21 mouse cellular contexts compared by ENCODE assay signal in genomic region chr5:23196879-23197278, GRCm38 (mm10).
DNase-seq lines count a peak whose midpoint lies in the region; ATAC-seq and TF ChIP-seq lines count a peak whose summit lies in the region.
"Had no signal": no experiment of that assay in that cellular context is flagged by ENCODE, and none has a peak within 500 bp of the region (broad histone marks: within the 10 kb centered on the region; RNA-seq: fewer than 3 reads in every experiment).

No protein-coding gene starts in this region.

- no peak overlapping the region for H3K4me3 ChIP-seq in heart, adult 2 months
- no peak overlapping the region for H3K4me3 ChIP-seq in heart, embryonic 11.5 days (ENCODE audit: low read depth, low read length)
- H3K4me3 ChIP-seq in midbrain, embryonic 15.5 days: no peak overlapping the region
- no peak overlapping the region for H3K4me3 ChIP-seq in midbrain, embryonic 11.5 days (ENCODE audit: low read depth, low read length)
- H3K4me3 ChIP-seq in forebrain, embryonic 16.5 days (replicated peaks; ENCODE audit: low read length): no peak overlapping the region
- no peak overlapping the region for H3K4me3 ChIP-seq in lung, postnatal 0 days (ENCODE audit: low read depth, low read length)
- H3K4me3 ChIP-seq: heart, embryonic 10.5 days; midbrain, embryonic 12.5 days had no signal

- H3K27me3 ChIP-seq in heart, adult 2 months (ENCODE audit: control insufficient read depth, insufficient read depth, low read length): no peaks in the 10 kb centered on the region
- no peaks in the 10 kb centered on the region for H3K27me3 ChIP-seq in heart, embryonic 11.5 days (ENCODE audit: control insufficient read depth, insufficient read depth, low read length)
- H3K27me3 ChIP-seq in midbrain, embryonic 15.5 days (replicated peaks): no peaks in the 10 kb centered on the region
- H3K27me3 ChIP-seq in midbrain, embryonic 11.5 days (ENCODE audit: control insufficient read depth, insufficient read depth, low read length): no peaks in the 10 kb centered on the region
- H3K27me3 ChIP-seq in forebrain, embryonic 16.5 days (replicated peaks; ENCODE audit: control insufficient read depth, insufficient read depth, low read length): no peaks in the 10 kb centered on the region
- H3K27me3 ChIP-seq in lung, postnatal 0 days (replicated peaks; ENCODE audit: insufficient read depth, low read length): no peaks in the 10 kb centered on the region
- H3K27me3 ChIP-seq: midbrain, embryonic 12.5 days; Patski had no signal

- H3K27ac ChIP-seq in heart, adult 2 months: no peak overlapping the region
- no peak overlapping the region for H3K27ac ChIP-seq in heart, embryonic 11.5 days (ENCODE audit: low read depth, low read length)
- no peak overlapping the region for H3K27ac ChIP-seq in midbrain, embryonic 15.5 days
- no peak overlapping the region for H3K27ac ChIP-seq in midbrain, embryonic 11.5 days (ENCODE audit: low read depth, low read length)
- no peak overlapping the region for H3K27ac ChIP-seq in forebrain, embryonic 16.5 days (ENCODE audit: low read length)
- H3K27ac ChIP-seq in lung, postnatal 0 days (ENCODE audit: low read length): no peak overlapping the region
- H3K27ac ChIP-seq: heart, embryonic 10.5 days; kidney, postnatal 0 days; midbrain, embryonic 12.5 days had no signal

- no peak overlapping the region for H3K9ac ChIP-seq in heart, adult 2 months (ENCODE audit: low read depth, low read length)
- no peak overlapping the region for H3K9ac ChIP-seq in heart, embryonic 11.5 days (ENCODE audit: low read depth, low read length)
- H3K9ac ChIP-seq in midbrain, embryonic 15.5 days: no peak overlapping the region
- no peak overlapping the region for H3K9ac ChIP-seq in midbrain, embryonic 11.5 days (ENCODE audit: low read length)
- H3K9ac ChIP-seq in forebrain, embryonic 16.5 days (replicated peaks; ENCODE audit: low read depth, low read length): no peak overlapping the region
- no peak overlapping the region for H3K9ac ChIP-seq in lung, postnatal 0 days (replicated peaks; ENCODE audit: low read depth)
- H3K9ac ChIP-seq: midbrain, embryonic 12.5 days had no signal

- no peaks in the 10 kb centered on the region for H3K79me2 ChIP-seq in heart, adult 2 months (replicated peaks; ENCODE audit: control insufficient read depth, insufficient read depth, low read length)

- peak; percentile 34 for TF ChIP-seq CTCF in heart, adult 2 months (IDR thresholded peaks at IDR 0.05)
- TF ChIP-seq CTCF in lung, postnatal 0 days (IDR thresholded peaks at IDR 0.05): no peak

- no peak for DNase-seq in heart, adult 2 months
- DNase-seq in midbrain, embryonic 11.5 days (ENCODE audit: low spot score, missing footprints): no peak
- DNase-seq in layer of hippocampus, adult 9-11 months: peak; percentile 16
- DNase-seq in lung, postnatal 0 days (ENCODE audit: low spot score): no peak
- no peak for DNase-seq in gastrocnemius, postnatal 4 days (ENCODE audit: low spot score in 2 of 2)
- DNase-seq: adrenal gland, postnatal 25 days; cerebellum, postnatal 36 days; gastrocnemius, postnatal 14 days; heart, postnatal 14 days; lung, adult 18-20 months; lung, postnatal 4 days; right cerebral cortex, postnatal 25 days had no signal

- 76% methylated on average over 4 of the region's 4 CpGs for WGBS in heart, adult 2 months
- 72% methylated on average over 4 of the region's 4 CpGs for WGBS in heart, embryonic 11.5 days (ENCODE audit: insufficient replicate concordance)
- WGBS in midbrain, embryonic 15.5 days: 53% methylated on average over 4 of the region's 4 CpGs
- 85% methylated on average over 4 of the region's 4 CpGs for WGBS in midbrain, embryonic 11.5 days
- WGBS in forebrain, embryonic 16.5 days: 33% methylated on average over 4 of the region's 4 CpGs
- WGBS in lung, postnatal 0 days: 81% methylated on average over 4 of the region's 4 CpGs

- TF ChIP-seq POLR2A in heart, adult 2 months (IDR thresholded peaks at IDR 0.05; ENCODE audit: insufficient read depth, low read depth, low read length): no peak

- no peak for ATAC-seq in heart, embryonic 11.5 days (replicated peaks; ENCODE audit: insufficient number of reproducible peaks, low FRiP score, low TSS enrichment)
- ATAC-seq in midbrain, embryonic 15.5 days (replicated peaks): peak; percentile 73
- no peak for ATAC-seq in midbrain, embryonic 11.5 days (ENCODE audit: low FRiP score)
- peak; percentile 97 for ATAC-seq in forebrain, embryonic 16.5 days
- ATAC-seq in lung, postnatal 0 days: no peak
- ATAC-seq: activated CD4-positive, CD25-positive, alpha-beta regulatory T cell, adult 4 months; intestine, embryonic 16.5 days; Patski had no signal

- H3K9me3 ChIP-seq in heart, embryonic 11.5 days (replicated peaks; ENCODE audit: control insufficient read depth, low read length): no peaks in the 10 kb centered on the region
- H3K9me3 ChIP-seq in midbrain, embryonic 15.5 days: no peaks in the 10 kb centered on the region
- no peaks in the 10 kb centered on the region for H3K9me3 ChIP-seq in midbrain, embryonic 11.5 days (ENCODE audit: control insufficient read depth, low read length)
- H3K9me3 ChIP-seq in forebrain, embryonic 16.5 days (ENCODE audit: control insufficient read depth, low read length): no peaks in the 10 kb centered on the region
- H3K9me3 ChIP-seq in lung, postnatal 0 days (ENCODE audit: low read length): no peaks in the 10 kb centered on the region
- H3K9me3 ChIP-seq: heart, embryonic 10.5 days; midbrain, embryonic 12.5 days had no signal

- TF ChIP-seq EP300 in heart, adult 2 months (IDR thresholded peaks at IDR 0.05; ENCODE audit: insufficient read depth, low read depth, low read length): no peak
- TF ChIP-seq EP300 in lung, postnatal 0 days (IDR thresholded peaks at IDR 0.05): no peak

- no peaks in the 10 kb centered on the region for H3K36me3 ChIP-seq in heart, adult 2 months (ENCODE audit: control insufficient read depth, insufficient read depth, low read length)
- H3K36me3 ChIP-seq in heart, embryonic 11.5 days (ENCODE audit: control insufficient read depth, insufficient read depth, low read length): no peaks in the 10 kb centered on the region
- H3K36me3 ChIP-seq in midbrain, embryonic 15.5 days (replicated peaks): no peaks in the 10 kb centered on the region
- H3K36me3 ChIP-seq in midbrain, embryonic 11.5 days (ENCODE audit: control insufficient read depth, insufficient read depth, low read length): no peaks in the 10 kb centered on the region
- H3K36me3 ChIP-seq in forebrain, embryonic 16.5 days (ENCODE audit: control insufficient read depth, insufficient read depth): no peaks in the 10 kb centered on the region
- no peaks in the 10 kb centered on the region for H3K36me3 ChIP-seq in lung, postnatal 0 days (ENCODE audit: insufficient read depth, low read length)
- H3K36me3 ChIP-seq: heart, embryonic 10.5 days; midbrain, embryonic 12.5 days had no signal

- no peak overlapping the region for H3K4me2 ChIP-seq in heart, embryonic 11.5 days
- no peak overlapping the region for H3K4me2 ChIP-seq in midbrain, embryonic 15.5 days
- no peak overlapping the region for H3K4me2 ChIP-seq in midbrain, embryonic 11.5 days
- H3K4me2 ChIP-seq in forebrain, embryonic 16.5 days (ENCODE audit: low read length): no peak overlapping the region
- H3K4me2 ChIP-seq in lung, postnatal 0 days (replicated peaks; ENCODE audit: low read depth, low read length): no peak overlapping the region
- H3K4me2 ChIP-seq: midbrain, embryonic 12.5 days had no signal

- intact Hi-C loops in heart, adult 2 months (cut with DNase I): no loop called here

- no peaks in the 10 kb centered on the region for H3K4me1 ChIP-seq in heart, adult 2 months (ENCODE audit: control insufficient read depth, insufficient read depth, low read length)
- H3K4me1 ChIP-seq in heart, embryonic 11.5 days (ENCODE audit: control insufficient read depth, insufficient read depth, low read length): no peaks in the 10 kb centered on the region
- H3K4me1 ChIP-seq in midbrain, embryonic 15.5 days: no peaks in the 10 kb centered on the region
- no peaks in the 10 kb centered on the region for H3K4me1 ChIP-seq in midbrain, embryonic 11.5 days (ENCODE audit: control insufficient read depth, insufficient read depth, low read length)
- peaks cover 3% of the 10 kb centered on the region; the same call in 1 of the 2 replicates for H3K4me1 ChIP-seq in forebrain, embryonic 16.5 days (replicated peaks; ENCODE audit: control insufficient read depth, insufficient read depth, low read length)
- no peaks in the 10 kb centered on the region for H3K4me1 ChIP-seq in lung, postnatal 0 days (ENCODE audit: insufficient read depth, low read depth, low read length)
- H3K4me1 ChIP-seq: heart, embryonic 10.5 days; midbrain, embryonic 12.5 days had no signal

Comparison
In these comparisons a context has a peak if more than half of its experiments do, and no peak if none do; other contexts are left out.
1. ATAC-seq: peak in midbrain, embryonic 15.5 days (single experiment) and forebrain, embryonic 16.5 days (single experiment); none in heart, embryonic 11.5 days (single experiment), midbrain, embryonic 11.5 days (single experiment) and lung, postnatal 0 days (single experiment).